Mouse (Mus musculus) central nervous system, embryonic 14 days (tissue): Measurements from ENCODE around the gene Atpaf1. TPM values are rescaled to one million over a fixed set of nuclear protein-coding genes. Genes with fewer than 3 reads are reported as not detected.

Source experiments
- polyA plus RNA-seq: library from polyadenylated mRNA; depleted of rRNA; stranded (reverse); fragments of >200 nt; gene quantifications from 2 replicates; pipeline ENCODE4 v1.2.3, GENCODE M21; 2012; rRNA removed

The Atpaf1 gene
- polyA plus RNA-seq: 28.0 and 28.7 TPM in 2 replicates

GRCm38 (mm10) chr4:115784769-115785510 is at the start of gene Atpaf1:
TSS of gene Atpaf1 (plus strand) at chr4:115784812.

GRCm38 (mm10) chr4:115737551-115738041 is 47.0 kb upstream of the Atpaf1 start, which contains the start of gene Efcab14:
TSS of gene Efcab14 (plus strand) at chr4:115737744.

GRCm38 (mm10) chr4:115780918-115781317 is 3.7 kb upstream of the Atpaf1 start, which contains the start of gene Tex38:
TSS of gene Tex38 (minus strand) at chr4:115781018.

GRCm38 (mm10) chr4:115827888-115828571 is 43.4 kb downstream of the Atpaf1 start, which contains the start of gene Mob3c:
TSS of gene Mob3c (plus strand) at chr4:115828092.

GRCm38 (mm10) chr4:115838696-115839641 is 54.4 kb downstream of the Atpaf1 start, which contains the start of gene Mknk1:
TSS of gene Mknk1 (plus strand) at chr4:115839198.

Other genes with a start within 250 kb of the Atpaf1 start
- not detected in 2 replicates for gene Cyp4a31, start 221.2 kb upstream of the Atpaf1 start, polyA plus RNA-seq
- gene Cyp4a32, start 183.8 kb upstream of the Atpaf1 start, polyA plus RNA-seq: not detected in 2 replicates
- gene Cyp4b1, start 137.1 kb upstream of the Atpaf1 start, polyA plus RNA-seq: 0.43 and 1.0 TPM in 2 replicates
- gene Efcab14, start 47.1 kb upstream of the Atpaf1 start, polyA plus RNA-seq: 18.9 and 19.0 TPM in 2 replicates
- 0.37 and 0.46 TPM in 2 replicates for gene Tex38, start 3.8 kb upstream of the Atpaf1 start, polyA plus RNA-seq
- gene Mob3c, start 43.3 kb downstream of the Atpaf1 start, polyA plus RNA-seq: 7.2 and 9.8 TPM in 2 replicates
- 45.6 and 48.3 TPM in 2 replicates for gene Mknk1, start 54.4 kb downstream of the Atpaf1 start, polyA plus RNA-seq
- gene Kncn, start 99.6 kb downstream of the Atpaf1 start, polyA plus RNA-seq: 0.04 and 0.11 TPM in 2 replicates
- gene 6430628N08Rik, start 105.9 kb downstream of the Atpaf1 start, polyA plus RNA-seq: 0.14 and 0.20 TPM in 2 replicates
- 3.8 and 5.6 TPM in 2 replicates for gene Dmbx1, start 155.1 kb downstream of the Atpaf1 start, polyA plus RNA-seq
- gene Faah, start 233.1 kb downstream of the Atpaf1 start, polyA plus RNA-seq: 12.3 and 14.6 TPM in 2 replicates